ENCODE assay signal across 18 mouse cellular contexts in the genomic region with DNA sequence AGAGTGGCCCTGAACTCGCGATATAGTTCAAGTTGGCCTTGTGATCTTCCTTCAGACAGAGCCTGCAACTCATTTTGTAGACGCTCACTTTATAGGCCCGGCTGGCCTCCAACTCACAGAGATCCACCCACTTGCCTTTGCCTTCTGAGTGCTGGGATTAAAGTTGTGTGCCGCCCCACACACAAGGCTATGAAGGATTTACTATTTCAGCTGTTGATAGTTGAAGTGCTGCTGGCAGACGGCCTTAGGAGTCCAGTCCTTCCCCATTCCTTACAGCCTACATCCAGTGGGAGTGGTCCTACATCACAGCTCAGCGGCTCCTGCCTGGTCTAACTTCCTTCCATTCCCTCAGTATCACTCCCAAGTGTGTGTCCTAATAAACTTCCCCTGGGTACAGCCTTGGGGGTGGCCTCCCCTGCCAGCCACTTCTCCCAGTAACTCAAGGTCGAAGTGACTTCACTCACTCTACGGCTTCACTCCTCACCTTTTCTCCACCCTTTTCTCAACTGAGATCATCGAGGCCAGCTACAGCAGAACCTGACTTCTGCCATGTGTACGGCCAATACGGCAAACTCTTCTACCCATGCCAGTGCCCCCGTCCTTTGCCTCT. TPM values are rescaled to one million over a fixed set of nuclear protein-coding genes. Genes with fewer than 3 reads are reported as not detected.
DNase-seq lines count a peak whose midpoint lies in the region; ATAC-seq lines count a peak whose summit lies in the region.
"Had no signal": no experiment of that assay in that cellular context is flagged by ENCODE, and none has a peak within 500 bp of the region (broad histone marks: within the 10 kb centered on the region; RNA-seq: fewer than 3 reads in every experiment).

No protein-coding gene starts in this region.

- no peaks in the 10 kb centered on the region for H3K36me3 ChIP-seq in heart, embryonic 10.5 days
- no peaks in the 10 kb centered on the region for H3K36me3 ChIP-seq in heart, embryonic 11.5 days (ENCODE audit: control insufficient read depth, insufficient read depth, low read length)
- no peaks in the 10 kb centered on the region for H3K36me3 ChIP-seq in hindbrain, embryonic 12.5 days
- H3K36me3 ChIP-seq: forebrain, embryonic 10.5 days; G1E; hindbrain, embryonic 15.5 days; midbrain, embryonic 12.5 days had no signal

- WGBS in heart, embryonic 10.5 days: 78% methylated on average over 13 of the region's 13 CpGs
- WGBS in heart, embryonic 11.5 days (ENCODE audit: insufficient replicate concordance): 73% methylated on average over 13 of the region's 13 CpGs
- 81% methylated on average over 13 of the region's 13 CpGs for WGBS in hindbrain, embryonic 12.5 days

- no peak overlapping the region for H3K4me2 ChIP-seq in heart, embryonic 11.5 days
- H3K4me2 ChIP-seq in hindbrain, embryonic 12.5 days (replicated peaks): no peak overlapping the region
- H3K4me2 ChIP-seq: hindbrain, embryonic 15.5 days; midbrain, embryonic 12.5 days had no signal

- ATAC-seq in heart, embryonic 11.5 days (replicated peaks; ENCODE audit: insufficient number of reproducible peaks, low FRiP score, low TSS enrichment): no peak
- ATAC-seq in hindbrain, embryonic 12.5 days (ENCODE audit: low FRiP score): no peak
- ATAC-seq: liver, postnatal 0 days had no signal

- DNase-seq in heart, embryonic 10.5 days (ENCODE audit: low spot score): no peak
- DNase-seq in kidney, postnatal 10 days: peak; percentile 71
- DNase-seq in kidney, adult 11 months: no peak
- DNase-seq in urinary bladder, postnatal 25 days (ENCODE audit: low spot score): peak; percentile 21
- DNase-seq in urinary bladder, postnatal 10 days (ENCODE audit: low spot score): no peak
- no peak for DNase-seq in right cerebral cortex, postnatal 14 days
- DNase-seq: cerebellum, adult 9-11 months; heart, adult 2 months; layer of hippocampus, adult 9-11 months; left cerebral cortex, postnatal 4 days; liver, postnatal 0 days; retina, postnatal 1 day had no signal

- H3K27ac ChIP-seq in heart, embryonic 10.5 days: 0 out of 2 replicates have a peak overlapping the region, but pooled peaks have one; percentile 3
- H3K27ac ChIP-seq in heart, embryonic 11.5 days (ENCODE audit: low read depth, low read length): no peak overlapping the region
- no peak overlapping the region for H3K27ac ChIP-seq in hindbrain, embryonic 12.5 days
- H3K27ac ChIP-seq: forebrain, embryonic 10.5 days; heart, adult 2 months; hindbrain, embryonic 15.5 days; midbrain, embryonic 12.5 days had no signal

- no peak overlapping the region for H3K9ac ChIP-seq in heart, embryonic 11.5 days (ENCODE audit: low read depth, low read length)
- H3K9ac ChIP-seq in hindbrain, embryonic 12.5 days: no peak overlapping the region
- H3K9ac ChIP-seq: hindbrain, embryonic 15.5 days; liver, postnatal 0 days; midbrain, embryonic 12.5 days had no signal

- no peak overlapping the region for H3K4me3 ChIP-seq in heart, embryonic 10.5 days
- no peak overlapping the region for H3K4me3 ChIP-seq in heart, embryonic 11.5 days (ENCODE audit: low read depth, low read length)
- H3K4me3 ChIP-seq in hindbrain, embryonic 12.5 days: no peak overlapping the region
- H3K4me3 ChIP-seq: forebrain, embryonic 10.5 days; heart, adult 2 months; hindbrain, embryonic 15.5 days; midbrain, embryonic 12.5 days had no signal

- peaks cover 18% of the 10 kb centered on the region; the same call in 1 of the 2 replicates for H3K4me1 ChIP-seq in heart, embryonic 10.5 days
- peaks cover 5% of the 10 kb centered on the region; the same call in 1 of the 2 replicates for H3K4me1 ChIP-seq in heart, embryonic 11.5 days (ENCODE audit: control insufficient read depth, insufficient read depth, low read length)
- H3K4me1 ChIP-seq in hindbrain, embryonic 12.5 days: peaks cover 11% of the 10 kb centered on the region

- peaks cover 32% of the 10 kb centered on the region for H3K27me3 ChIP-seq in heart, embryonic 10.5 days (ENCODE audit: insufficient read depth, poor library complexity, severe bottlenecking)
- H3K27me3 ChIP-seq in heart, embryonic 11.5 days (ENCODE audit: control insufficient read depth, insufficient read depth, low read length): peaks cover 15% of the 10 kb centered on the region
- H3K27me3 ChIP-seq in hindbrain, embryonic 12.5 days: peaks cover 27% of the 10 kb centered on the region

- H3K9me3 ChIP-seq in heart, embryonic 10.5 days: no peaks in the 10 kb centered on the region
- H3K9me3 ChIP-seq in heart, embryonic 11.5 days (replicated peaks; ENCODE audit: control insufficient read depth, low read length): no peaks in the 10 kb centered on the region
- no peaks in the 10 kb centered on the region for H3K9me3 ChIP-seq in hindbrain, embryonic 12.5 days (replicated peaks)
- H3K9me3 ChIP-seq: forebrain, embryonic 10.5 days; G1E; hindbrain, embryonic 15.5 days; midbrain, embryonic 12.5 days had no signal

RNA-seq across cellular contexts. Expression of gene Slc11a2, which starts 3.5 kb away (rescaled TPM):
- 20.4 and 24.5 TPM in 2 replicates for polyA plus RNA-seq in heart, embryonic 10.5 days (2016; fragmentation: Nextera tagmentation; extraction: Ambion mirVana)
- polyA plus RNA-seq in heart, embryonic 11.5 days (2014; fragmentation: Nextera tagmentation; extraction: Ambion mirVana): 14.9 and 15.5 TPM in 2 replicates
- polyA plus RNA-seq in hindbrain, embryonic 12.5 days (2016; fragmentation: Nextera tagmentation; extraction: Ambion mirVana): 24.6 and 25.8 TPM in 2 replicates

RNA-seq across cellular contexts. Expression of gene Gm5475, which starts 6.5 kb away (rescaled TPM):
- not detected in 2 replicates for polyA plus RNA-seq in heart, embryonic 10.5 days (2016; fragmentation: Nextera tagmentation; extraction: Ambion mirVana)
- not detected in 2 replicates for polyA plus RNA-seq in heart, embryonic 11.5 days (2014; fragmentation: Nextera tagmentation; extraction: Ambion mirVana)
- polyA plus RNA-seq in hindbrain, embryonic 12.5 days (2016; fragmentation: Nextera tagmentation; extraction: Ambion mirVana): 0.12 TPM in 1 of 2 replicates, not detected in the other
- polyA plus RNA-seq: G1E; heart, adult 2 months had no signal

RNA-seq across cellular contexts. Expression of gene Letmd1, which starts 40.4 kb away (rescaled TPM):
- 21.1 and 27.9 TPM in 2 replicates for polyA plus RNA-seq in heart, embryonic 10.5 days (2016; fragmentation: Nextera tagmentation; extraction: Ambion mirVana)
- polyA plus RNA-seq in heart, embryonic 11.5 days (2014; fragmentation: Nextera tagmentation; extraction: Ambion mirVana): 19.0 and 19.3 TPM in 2 replicates
- polyA plus RNA-seq in hindbrain, embryonic 12.5 days (2016; fragmentation: Nextera tagmentation; extraction: Ambion mirVana): 43.6 and 45.8 TPM in 2 replicates

Comparison
In these comparisons a context has a peak if more than half of its experiments do, and no peak if none do; other contexts are left out.
1. DNase-seq: peak in kidney, postnatal 10 days (single experiment) and urinary bladder, postnatal 25 days (single experiment); none in heart, embryonic 10.5 days (single experiment), kidney, adult 11 months (single experiment), urinary bladder, postnatal 10 days (single experiment) and right cerebral cortex, postnatal 14 days (single experiment).